Mouse (Mus musculus) CH12.LX (cell line): Measurements from ENCODE around the gene Rps12. TPM values are rescaled to one million over a fixed set of nuclear protein-coding genes. Genes with fewer than 3 reads are reported as not detected.

Experiments
- DNase-seq: peaks from one replicate; pipeline ENCODE4 v3.0.0-alpha.2; 2013; ENCODE audit errors: extremely low read depth
- H3K27ac ChIP-seq: 2 replicates; pipeline ENCODE4 v1.5.1; 2012; ENCODE audit warnings: low read depth, mild to moderate bottlenecking, control low read depth, moderate library complexity; ENCODE audit not compliant: insufficient read depth
- H3K27me3 ChIP-seq: replicated peaks from 2 replicates; pipeline ENCODE3; 2012; ENCODE audit warnings: inconsistent platforms
- H3K36me3 ChIP-seq, 2 experiments: replicated peaks in 1 of 2; 2 replicates each; pipeline versions ENCODE3 to v1.6.1; 2012; ENCODE audit warnings: inconsistent platforms in 1 of 2, low read length in 1 of 2, mild to moderate bottlenecking in 1 of 2, mixed read lengths in 1 of 2, moderate library complexity in 1 of 2; ENCODE audit not compliant: control insufficient read depth in 1 of 2, insufficient read depth in 1 of 2
- H3K4me1 ChIP-seq, 2 experiments: 2 replicates each; pipeline ENCODE4 v1.6.1; 2012; ENCODE audit warnings: inconsistent platforms in 1 of 2, moderate library complexity in 1 of 2; ENCODE audit not compliant: insufficient read depth in 2 of 2, control insufficient read depth in 1 of 2
- H3K4me2 ChIP-seq: 2 replicates; pipeline ENCODE4 v1.6.1; 2012; ENCODE audit warnings: low read depth, mild to moderate bottlenecking, control low read depth; ENCODE audit not compliant: poor library complexity, insufficient read depth, severe bottlenecking
- H3K4me3 ChIP-seq, 3 experiments: fragments of 150-350 bp in 1 of 3; sonication (generic) in 1 of 3; replicated peaks in 1 of 3; 2 replicates each; pipeline versions ENCODE3 to v1.5.1; 2011 to 2012; ENCODE audit warnings: low read depth in 2 of 3, low read length in 2 of 3, mild to moderate bottlenecking in 2 of 3, moderate library complexity in 2 of 3, control low read depth in 1 of 3, improper control_type of control experiment in 1 of 3, inconsistent platforms in 1 of 3, mixed read lengths in 1 of 3; ENCODE audit not compliant: poor library complexity in 1 of 3
- H3K79me2 ChIP-seq: replicated peaks from 2 replicates; pipeline ENCODE4 v1.6.1; 2012; ENCODE audit warnings: mild to moderate bottlenecking, moderate library complexity; ENCODE audit not compliant: control insufficient read depth, poor library complexity, insufficient read depth, severe bottlenecking; ENCODE audit errors: extremely low read depth
- H3K9ac ChIP-seq: 2 replicates; pipeline ENCODE4 v1.6.1; 2012; ENCODE audit warnings: low read depth, mild to moderate bottlenecking, control low read depth, moderate library complexity; ENCODE audit not compliant: insufficient read depth
- H3K9me3 ChIP-seq: replicated peaks from 2 replicates; pipeline ENCODE3; 2012; ENCODE audit warnings: low read length, inconsistent platforms, mixed read lengths
- CHD2 ChIP-seq: IDR thresholded peaks from 2 replicates; pipeline ENCODE4 v1.6.1; 2011; ENCODE audit warnings: low read length, improper control_type of control experiment
- CTCF ChIP-seq, 2 experiments: IDR thresholded peaks in 1 of 2; conservative IDR thresholded peaks in 1 of 2; 2 replicates each; pipeline ENCODE4 v1.5.1; 2011 to 2012; ENCODE audit warnings: low read depth in 2 of 2, low read length in 2 of 2, improper control_type of control experiment in 1 of 2, inconsistent platforms in 1 of 2, mild to moderate bottlenecking in 1 of 2, moderate library complexity in 1 of 2
- EP300 ChIP-seq: IDR thresholded peaks from 2 replicates; pipeline ENCODE4 v1.6.1; 2011; ENCODE audit warnings: low read length, improper control_type of control experiment
- JUND ChIP-seq: conservative IDR thresholded peaks from 2 replicates; pipeline ENCODE4 v1.6.1; 2011; ENCODE audit warnings: low read depth, low read length, improper control_type of control experiment
- POLR2A ChIP-seq: IDR thresholded peaks from 2 replicates; pipeline ENCODE4 v1.6.1; 2011; ENCODE audit warnings: low read depth, mild to moderate bottlenecking, improper control_type of control experiment, low read length
- RAD21 ChIP-seq: IDR thresholded peaks from 2 replicates; pipeline ENCODE4 v1.6.1; 2011; ENCODE audit warnings: low read depth, mild to moderate bottlenecking, low read length, improper control_type of control experiment, moderate library complexity
- SMC3 ChIP-seq: IDR thresholded peaks from 2 replicates; pipeline ENCODE4 v1.6.1; 2011; ENCODE audit warnings: low read depth, low read length, improper control_type of control experiment
- dilution Hi-C: fragments of 300-500 bp; cut with MboI; formaldehyde crosslinking; loops from 2 replicates; pipeline ENCODE4 v1.14.3; 2020; ENCODE audit warnings: low sequenced_read_pairs; ENCODE audit not compliant: extremely low pct_unique_long_range_greater_than_20kb, extremely low pct_ligation_motif_present
- in situ Hi-C: fragments of 300-500 bp; cut with MboI; formaldehyde crosslinking; loops from 3 replicates; pipeline ENCODE4 v1.14.3; 2019; ENCODE audit warnings: low sequenced_read_pairs, low pct_ligation_motif_present, low pct_unique_long_range_greater_than_20kb, mixed read lengths
- polyA plus RNA-seq: library from polyadenylated mRNA; unstranded; fragments of >175 nt; gene quantifications from 2 replicates; pipeline ENCODE4 v1.2.1, GENCODE M21; 2012; ENCODE audit warnings: low read depth; ENCODE audit not compliant: insufficient read length
- total RNA-seq, 2 experiments: library from RNA; depleted of rRNA; stranded (reverse); fragments of 300-350 nt in 1 of 2; fragments of >200 nt in 1 of 2; gene quantifications; 2 replicates each; pipeline ENCODE4 v1.2.3; 2012 to 2014

The Rps12 gene
- total and polyA plus RNA-seq, 3 experiments = 140 to 5,207 (median 4,213) TPM

- TF ChIP-seq SMC3 (no peak), POLR2A (peak; percentile 52; the same call in 1 of the 2 replicates), CHD2 (peak; percentile 66)
- no peak overlapping the region for H3K4me2 ChIP-seq
- H3K4me1 ChIP-seq = peaks cover 2 to 22% of the 10 kb centered on the region in 2 experiments; a peak in 3 of 4 replicates
- no peak overlapping the region for H3K4me3 ChIP-seq
- peaks cover 23 to 35% of the 10 kb centered on the region in 2 experiments for H3K36me3 ChIP-seq
- peak; percentile 81 for DNase-seq
- no peaks in the 10 kb centered on the region for H3K27me3 ChIP-seq
- dilution Hi-C loops (no loop called here), in situ Hi-C loops (no loop called here)
- H3K79me2 ChIP-seq = peaks cover 14% of the 10 kb centered on the region
- no peaks in the 10 kb centered on the region for H3K9me3 ChIP-seq
- H3K27ac ChIP-seq = no peak overlapping the region
- no peak overlapping the region for H3K9ac ChIP-seq
Measured at GRCm38 (mm10) chr10:23780539-23781275, 6.4 kb downstream of the Rps12 start.

GRCm38 (mm10) chr10:23777288-23777945, 9.7 kb downstream of the Rps12 start:
- H3K27me3 ChIP-seq = no peaks in the 10 kb centered on the region
- H3K4me2 ChIP-seq = no peak overlapping the region
- H3K79me2 ChIP-seq = no peaks in the 10 kb centered on the region
- peaks cover 0 to 4% of the 10 kb centered on the region in 2 experiments for H3K36me3 ChIP-seq
- no peaks in the 10 kb centered on the region for H3K9me3 ChIP-seq
- dilution Hi-C loops = no loop called here
- H3K4me1 ChIP-seq = no peaks in the 10 kb centered on the region
- H3K9ac ChIP-seq = no peak overlapping the region
- in situ Hi-C loops = no loop called here
- TF ChIP-seq RAD21 (peak; percentile 68), EP300 (no peak), SMC3 (peak; percentile 27), CTCF (conservative IDR thresholded peaks at IDR 0.05 in 1 of 2, IDR thresholded peaks at IDR 0.05 in 1 of 2; ENCODE audit: low read depth in 2 of 2, low read length in 2 of 2) (peak; percentile 7 to 62; a peak in 2 of 4 replicates)
- TF ChIP-seq, all 38 proteins: peak for 3
- Histone ChIP-seq H3K27ac (no peak overlapping the region), H3K4me3 (no peak overlapping the region)
- no peak for DNase-seq

- TF ChIP-seq JUND = no peak
- no peaks in the 10 kb centered on the region for H3K4me1 ChIP-seq
- no peaks in the 10 kb centered on the region for H3K27me3 ChIP-seq
- in situ Hi-C loops (no loop called here), dilution Hi-C loops (no loop called here)
- H3K79me2 ChIP-seq = no peaks in the 10 kb centered on the region
- no peak overlapping the region for H3K9ac ChIP-seq
- H3K4me2 ChIP-seq = no peak overlapping the region
- no peak for DNase-seq
- no peak overlapping the region for H3K27ac ChIP-seq
- no peaks in the 10 kb centered on the region for H3K36me3 ChIP-seq
- H3K4me3 ChIP-seq = no peak overlapping the region
- H3K9me3 ChIP-seq = no peaks in the 10 kb centered on the region
Measured at GRCm38 (mm10) chr10:23754166-23754565, 32.9 kb downstream of the Rps12 start.

Other genes starting within 250 kb of the Rps12 start
- gene Slc18b1, start 9.7 kb upstream of the Rps12 start, total RNA-seq (2012; rRNA removed) = not detected in 2 replicates
- not detected in 2 replicates for gene Slc18b1, start 9.7 kb upstream of the Rps12 start, total RNA-seq (2014; rRNA removed)
- 0.18 TPM in 1 of 2 replicates, not detected in the other for gene Slc18b1, start 9.7 kb upstream of the Rps12 start, polyA plus RNA-seq
- gene Vnn3, start 64.2 kb upstream of the Rps12 start, total RNA-seq (2012; rRNA removed) = not detected in 2 replicates
- not detected in 2 replicates for gene Vnn3, start 64.2 kb upstream of the Rps12 start, total RNA-seq (2014; rRNA removed)
- not detected in 2 replicates for gene Vnn3, start 64.2 kb upstream of the Rps12 start, polyA plus RNA-seq
- gene Vnn1, start 107.4 kb upstream of the Rps12 start, total RNA-seq (2012; rRNA removed) = not detected in 2 replicates
- gene Vnn1, start 107.4 kb upstream of the Rps12 start, total RNA-seq (2014; rRNA removed) = not detected in 2 replicates
- gene Vnn1, start 107.4 kb upstream of the Rps12 start, polyA plus RNA-seq = not detected in 2 replicates
- gene Taar1, start 133.1 kb upstream of the Rps12 start, total RNA-seq (2012; rRNA removed) = not detected in 2 replicates
- gene Taar1, start 133.1 kb upstream of the Rps12 start, total RNA-seq (2014; rRNA removed) = not detected in 2 replicates
- not detected in 2 replicates for gene Taar1, start 133.1 kb upstream of the Rps12 start, polyA plus RNA-seq
- not detected in 2 replicates for gene Taar2, start 151.3 kb upstream of the Rps12 start, total RNA-seq (2012; rRNA removed)
- not detected in 2 replicates for gene Taar2, start 151.3 kb upstream of the Rps12 start, total RNA-seq (2014; rRNA removed)
- gene Taar2, start 151.3 kb upstream of the Rps12 start, polyA plus RNA-seq = not detected in 2 replicates
- gene Taar3, start 162.3 kb upstream of the Rps12 start, total RNA-seq (2012; rRNA removed) = not detected in 2 replicates
- gene Taar3, start 162.3 kb upstream of the Rps12 start, total RNA-seq (2014; rRNA removed) = not detected in 2 replicates
- not detected in 2 replicates for gene Taar3, start 162.3 kb upstream of the Rps12 start, polyA plus RNA-seq
- not detected in 2 replicates for gene Taar4, start 173.2 kb upstream of the Rps12 start, total RNA-seq (2012; rRNA removed)
- gene Taar4, start 173.2 kb upstream of the Rps12 start, total RNA-seq (2014; rRNA removed) = not detected in 2 replicates
- gene Taar4, start 173.2 kb upstream of the Rps12 start, polyA plus RNA-seq = not detected in 2 replicates
- gene Taar5, start 183.4 kb upstream of the Rps12 start, total RNA-seq (2012; rRNA removed) = not detected in 2 replicates
- not detected in 2 replicates for gene Taar5, start 183.4 kb upstream of the Rps12 start, total RNA-seq (2014; rRNA removed)
- gene Taar5, start 183.4 kb upstream of the Rps12 start, polyA plus RNA-seq = not detected in 2 replicates
- gene Taar6, start 198.4 kb upstream of the Rps12 start, total RNA-seq (2012; rRNA removed) = not detected in 2 replicates
- not detected in 2 replicates for gene Taar6, start 198.4 kb upstream of the Rps12 start, total RNA-seq (2014; rRNA removed)
- not detected in 2 replicates for gene Taar6, start 198.4 kb upstream of the Rps12 start, polyA plus RNA-seq
- gene Taar7a, start 206.2 kb upstream of the Rps12 start, total RNA-seq (2012; rRNA removed) = not detected in 2 replicates
- gene Taar7a, start 206.2 kb upstream of the Rps12 start, total RNA-seq (2014; rRNA removed) = not detected in 2 replicates
- not detected in 2 replicates for gene Taar7a, start 206.2 kb upstream of the Rps12 start, polyA plus RNA-seq
- gene Taar7b, start 212.7 kb upstream of the Rps12 start, total RNA-seq (2012; rRNA removed) = not detected in 2 replicates
- not detected in 2 replicates for gene Taar7b, start 212.7 kb upstream of the Rps12 start, total RNA-seq (2014; rRNA removed)
- not detected in 2 replicates for gene Taar7b, start 212.7 kb upstream of the Rps12 start, polyA plus RNA-seq
- gene Taar7d, start 239.9 kb upstream of the Rps12 start, total RNA-seq (2012; rRNA removed) = not detected in 2 replicates
- gene Taar7d, start 239.9 kb upstream of the Rps12 start, total RNA-seq (2014; rRNA removed) = not detected in 2 replicates
- not detected in 2 replicates for gene Taar7d, start 239.9 kb upstream of the Rps12 start, polyA plus RNA-seq